Mouse (Mus musculus) kidney, adult 18-20 months (tissue): ENCODE measurements at regions not wholly inside any gene's neighbourhood (a gene's known extent, or its start where the extent isn't known, plus 50 kb on each side); places are given as distances from the start of the nearest gene placed in this dataset.

Experiments used
- DNase-seq: peaks from one replicate; pipeline ENCODE4 v3.0.0; 2021

DNA sequence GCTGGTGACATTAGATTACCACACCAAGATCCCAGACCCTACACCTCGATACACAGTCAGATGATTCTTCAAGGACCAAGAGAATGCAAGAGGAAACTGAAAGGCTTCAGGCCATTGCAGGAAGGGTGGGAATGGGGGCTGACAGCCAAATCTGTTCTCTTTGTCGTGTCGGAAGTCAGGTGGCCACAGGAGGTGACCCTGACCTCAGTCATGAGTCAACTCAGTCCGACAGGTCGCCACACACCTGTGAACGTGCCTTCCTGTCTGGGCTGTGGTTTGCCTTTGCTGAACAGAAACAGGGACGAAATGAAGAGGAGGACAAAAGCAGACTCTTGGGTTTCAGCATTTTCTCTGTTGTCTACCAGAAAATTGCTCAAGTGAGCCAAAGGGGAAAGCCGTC, 318.3 kb upstream of the Gm26657 start:
- no peak for DNase-seq

DNA sequence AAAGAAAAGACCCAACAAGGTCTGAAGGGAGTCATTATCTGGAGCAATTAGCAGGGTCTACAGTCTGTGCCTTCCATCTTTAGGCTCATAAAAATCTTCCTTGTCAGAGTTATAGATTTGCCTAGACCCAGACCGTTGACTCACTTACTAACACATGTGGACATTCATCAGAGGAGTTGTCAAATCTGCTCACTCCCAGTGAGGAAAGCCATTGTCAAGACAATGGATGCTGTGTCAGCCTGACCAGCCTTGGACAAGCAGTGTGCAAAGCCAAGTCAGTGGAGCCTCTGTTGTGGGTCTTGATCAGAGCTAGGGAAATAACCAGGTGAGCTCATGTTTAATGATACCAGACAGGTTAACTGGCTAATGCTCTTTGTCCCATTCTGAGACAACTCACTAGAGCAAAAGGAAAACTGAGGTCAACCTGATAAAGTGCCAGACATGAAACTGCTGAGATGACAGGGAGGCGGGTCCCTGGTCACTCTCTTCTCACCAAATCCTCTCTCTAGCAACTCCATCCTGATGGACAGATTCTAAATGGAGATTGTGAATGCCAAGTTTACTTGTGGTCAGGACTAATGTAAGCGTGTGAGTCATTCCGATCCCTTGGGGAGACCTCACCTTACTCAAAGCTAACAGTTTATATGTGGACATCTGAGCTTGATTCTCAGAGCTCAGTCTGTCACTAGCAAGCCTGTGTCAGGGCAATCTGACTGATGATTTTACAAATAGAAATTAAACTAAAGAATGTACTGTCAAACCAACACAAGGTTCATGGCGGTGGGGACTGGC, 320.6 kb upstream of the Gm26657 start:
- no peak for DNase-seq

DNA sequence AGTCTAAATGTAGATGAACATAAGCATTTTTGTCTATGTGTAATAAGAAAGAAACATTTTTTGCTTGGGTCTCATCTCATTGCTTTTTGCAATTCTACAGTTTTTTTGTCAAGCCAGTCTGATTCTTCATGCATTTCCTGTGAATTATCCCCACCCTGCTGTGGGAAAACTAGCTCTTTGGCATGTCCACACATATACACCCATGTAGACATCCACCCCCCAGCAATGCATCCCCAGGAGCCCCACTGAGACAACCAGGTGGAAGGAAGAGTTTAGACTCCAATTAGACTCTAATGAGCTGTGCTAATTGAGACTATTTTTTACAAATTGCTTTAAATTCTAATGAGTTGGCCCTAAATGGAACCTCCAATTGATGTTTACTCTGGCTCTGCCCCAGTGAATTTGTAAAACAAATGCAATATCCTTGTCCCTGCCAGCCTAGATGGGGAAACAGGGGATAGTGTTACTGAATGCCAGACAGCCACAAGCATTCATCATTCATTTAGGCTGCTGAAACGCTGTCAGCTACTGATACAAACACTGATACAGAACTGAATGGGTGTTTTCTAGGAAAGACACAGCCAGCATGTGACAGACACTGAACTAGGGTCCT, 328.7 kb upstream of the Gm26657 start:
- DNase-seq: no peak

DNA sequence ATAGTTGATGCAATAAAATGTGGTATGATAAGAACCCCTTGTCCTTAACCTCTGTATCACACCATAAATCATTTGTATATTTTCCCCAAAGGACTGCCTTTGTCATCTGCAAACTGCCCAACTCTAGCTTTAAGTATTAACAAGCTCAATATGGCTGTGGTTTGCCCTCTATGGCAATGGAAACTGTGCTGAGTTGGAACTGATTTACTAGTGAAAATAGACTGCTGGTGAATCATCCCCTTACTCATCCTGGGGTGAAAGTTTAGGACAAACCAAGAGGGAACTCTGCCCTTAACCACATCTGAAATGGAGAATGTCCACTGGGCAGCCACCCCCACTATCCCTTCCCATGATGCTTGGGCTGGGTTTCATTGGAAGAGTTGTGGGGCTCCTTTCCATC, 346.1 kb upstream of the Gm26657 start:
- no peak for DNase-seq

DNA sequence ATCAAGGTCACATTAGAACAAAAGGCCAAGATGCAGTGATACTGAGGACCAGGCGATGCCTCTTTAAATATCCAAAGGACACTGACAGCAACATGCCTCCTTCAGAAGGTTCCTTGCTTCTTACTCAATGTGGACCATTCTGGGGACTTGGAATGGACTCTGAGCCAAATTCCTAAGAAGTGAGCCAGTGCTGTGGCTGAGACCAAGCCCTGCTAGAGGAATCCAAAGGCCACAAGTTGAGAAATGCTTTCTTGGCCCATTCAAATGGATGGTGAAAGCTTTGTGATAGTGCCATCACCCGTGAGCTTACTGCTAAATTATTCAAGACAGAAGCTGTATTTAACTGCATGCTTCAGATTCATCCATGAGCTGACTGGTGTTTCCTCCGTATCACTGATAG, 352.8 kb upstream of the Gm26657 start:
- DNase-seq: no peak

DNA sequence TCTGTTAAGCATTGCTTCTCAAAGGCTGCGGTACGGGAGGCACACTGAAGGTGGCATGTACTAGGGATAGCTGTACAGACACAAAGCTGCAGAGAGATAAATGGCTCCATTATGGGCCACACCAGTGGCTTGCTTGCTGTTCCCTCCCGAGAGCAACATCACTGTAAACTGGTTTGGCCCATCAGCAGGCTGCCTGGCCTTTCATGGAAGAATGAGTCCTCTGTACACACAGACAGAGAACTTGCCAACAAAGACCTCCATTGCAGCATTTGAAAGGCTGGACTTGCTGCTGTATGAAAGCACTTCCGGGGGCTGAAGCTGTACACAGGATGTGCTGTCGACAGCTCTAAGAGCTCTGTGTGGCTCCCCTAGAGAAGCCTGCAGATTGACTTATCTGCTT, 364.1 kb upstream of the Gm26657 start:
- DNase-seq: no peak

DNA sequence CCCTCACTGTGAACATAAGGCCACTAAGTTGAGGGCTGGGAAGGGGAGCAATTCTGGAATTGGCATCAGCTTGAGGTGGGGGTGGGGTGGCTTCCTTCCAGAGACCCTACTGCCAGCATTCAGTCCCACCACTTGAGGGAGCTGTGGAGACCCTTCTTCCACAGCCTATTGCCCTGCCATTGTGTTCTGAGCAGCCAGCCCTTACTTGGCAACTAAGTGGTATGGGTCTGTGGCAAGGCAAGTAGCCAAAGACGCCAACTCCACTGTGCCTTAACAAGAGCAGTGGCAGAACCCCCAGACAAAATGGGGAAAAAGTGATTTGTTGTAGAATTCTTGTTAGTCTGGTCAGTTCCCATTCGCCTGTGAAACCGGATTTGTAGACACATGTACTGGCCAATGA, 365.4 kb upstream of the Gm26657 start:
- DNase-seq: no peak

DNA sequence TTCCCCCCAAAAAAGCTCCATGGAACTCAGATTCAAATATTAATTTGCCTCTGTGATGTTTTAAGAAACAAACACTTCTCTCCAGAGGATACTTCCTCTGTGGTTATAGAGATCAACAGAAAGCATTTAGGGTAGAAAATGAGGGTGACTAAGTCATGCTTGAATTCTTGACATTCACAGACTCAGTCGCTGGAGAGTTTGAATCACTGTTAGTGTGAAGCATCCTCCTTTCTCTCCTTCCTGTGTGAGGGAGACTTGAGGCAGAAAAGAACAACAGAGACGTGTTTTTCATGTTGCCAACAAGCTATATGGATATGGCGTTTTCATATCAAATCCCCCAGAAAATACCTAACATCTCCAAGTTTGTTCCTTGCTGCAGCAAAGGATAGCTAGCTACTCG, 366.1 kb upstream of the Gm26657 start:
- DNase-seq: no peak

DNA sequence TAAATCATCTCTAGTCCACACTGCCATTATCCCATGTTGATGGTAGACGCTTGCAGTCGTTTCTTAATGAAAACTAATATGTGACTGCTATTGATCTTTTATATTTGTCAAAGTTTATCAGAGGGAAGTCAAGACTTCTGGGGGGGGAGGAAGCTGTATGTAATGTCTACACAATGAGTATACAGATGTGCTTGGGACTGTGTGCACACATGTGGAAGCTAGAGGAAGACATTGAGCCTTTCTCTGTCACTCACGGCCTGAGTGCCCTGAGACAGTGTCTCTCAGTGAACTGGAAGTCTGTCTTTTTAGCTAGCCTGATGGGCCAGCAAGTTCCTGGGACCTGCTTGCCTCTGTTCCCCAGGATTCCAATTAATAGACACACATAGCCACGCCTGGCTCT, 366.7 kb upstream of the Gm26657 start:
- no peak for DNase-seq

DNA sequence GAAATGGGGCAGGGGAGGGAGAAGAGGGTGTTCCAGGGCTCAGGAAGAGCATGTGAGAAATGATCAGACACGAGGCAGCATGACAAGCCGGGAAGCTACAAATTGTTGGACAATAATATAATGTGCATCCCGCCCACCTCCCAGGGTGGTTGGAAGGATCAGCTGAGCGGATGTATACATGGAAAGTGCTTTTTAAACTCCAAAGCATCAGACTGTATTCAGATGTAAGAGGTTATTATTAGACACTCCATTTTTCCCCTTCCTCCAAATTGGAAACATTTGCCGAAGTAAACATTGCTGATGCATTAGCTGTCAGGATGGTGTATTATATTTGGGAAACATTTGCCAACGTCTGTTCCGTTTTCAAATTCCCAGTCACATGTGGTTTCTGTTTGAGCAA, 367.2 kb upstream of the Gm26657 start:
- DNase-seq: no peak

DNA sequence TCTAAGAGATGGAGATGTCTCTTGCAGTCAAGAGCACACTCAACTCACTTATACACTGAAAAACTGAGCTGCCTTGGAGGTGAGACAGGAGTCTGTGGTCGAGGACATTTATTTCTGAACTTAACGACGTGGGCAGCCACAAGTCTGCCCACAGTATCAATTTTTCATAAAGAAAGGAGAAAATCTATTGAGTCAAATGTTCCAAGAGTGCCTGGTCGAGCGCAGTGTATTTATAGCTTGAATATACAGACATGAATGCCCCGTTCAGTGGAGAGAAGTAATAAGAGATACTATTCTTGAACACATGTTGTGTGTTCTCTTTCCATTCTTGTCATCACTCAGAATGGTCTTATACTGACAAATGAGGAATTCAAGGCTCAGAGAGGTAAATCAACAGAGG, 375.3 kb upstream of the Gm26657 start:
- DNase-seq: no peak

DNA sequence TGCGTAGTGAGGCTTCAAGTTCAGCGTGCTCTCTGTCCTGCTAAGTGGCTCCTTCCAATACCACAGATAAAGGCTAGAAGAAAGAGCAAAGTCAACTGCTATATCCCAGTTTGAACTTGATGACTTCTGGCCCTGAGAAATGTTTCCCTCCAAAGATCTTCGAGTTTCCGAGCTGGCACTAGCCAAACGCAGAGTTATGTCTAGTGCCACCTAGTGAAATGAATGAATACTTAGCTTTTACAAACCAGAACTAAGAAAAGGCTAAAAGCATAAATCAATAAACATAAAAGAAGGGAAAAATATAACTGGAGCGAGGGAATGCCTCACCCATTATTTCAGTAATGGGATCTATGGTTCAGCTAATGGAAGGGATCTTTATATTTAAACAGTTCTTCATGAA, 377.7 kb upstream of the Gm26657 start:
- DNase-seq: no peak

DNA sequence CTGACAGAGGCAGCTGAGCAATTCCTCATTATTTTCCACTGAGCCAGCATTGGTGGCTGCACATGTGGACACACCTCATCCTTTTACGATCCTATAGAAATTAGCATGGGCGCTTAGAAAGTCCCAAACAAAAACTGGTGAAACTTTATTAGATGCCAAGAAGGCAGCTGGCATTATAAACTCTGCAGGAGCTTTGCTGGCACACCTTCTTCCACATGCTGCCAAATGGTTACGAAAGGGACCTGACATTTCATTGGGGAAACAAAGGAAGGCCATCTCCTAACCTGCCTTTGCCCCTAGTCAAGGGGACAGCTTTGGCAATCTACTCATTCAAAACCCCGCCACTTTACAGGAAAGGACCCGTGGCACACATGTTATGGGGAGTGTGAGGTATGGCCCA, 390.7 kb upstream of the Gm26657 start:
- DNase-seq: no peak

DNA sequence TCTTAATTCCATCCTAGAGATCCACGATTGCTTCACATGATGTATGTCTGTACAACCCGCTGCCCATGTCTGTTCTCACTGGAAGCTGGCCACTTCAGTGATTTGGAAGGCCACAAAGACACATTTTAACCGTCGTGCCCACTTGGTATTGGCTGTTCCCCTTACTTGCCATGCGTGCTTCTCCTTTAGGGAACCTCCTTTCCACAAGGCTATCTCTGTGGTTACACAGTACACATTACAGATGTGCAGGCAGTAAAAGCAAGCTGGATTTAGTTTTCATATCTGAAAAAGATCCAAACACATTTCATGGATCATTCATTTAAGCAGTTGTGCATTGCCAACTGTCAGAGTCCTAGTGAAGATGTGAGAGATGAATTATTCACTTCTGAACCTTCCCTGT, 414.7 kb upstream of the Gm26657 start:
- no peak for DNase-seq

DNA sequence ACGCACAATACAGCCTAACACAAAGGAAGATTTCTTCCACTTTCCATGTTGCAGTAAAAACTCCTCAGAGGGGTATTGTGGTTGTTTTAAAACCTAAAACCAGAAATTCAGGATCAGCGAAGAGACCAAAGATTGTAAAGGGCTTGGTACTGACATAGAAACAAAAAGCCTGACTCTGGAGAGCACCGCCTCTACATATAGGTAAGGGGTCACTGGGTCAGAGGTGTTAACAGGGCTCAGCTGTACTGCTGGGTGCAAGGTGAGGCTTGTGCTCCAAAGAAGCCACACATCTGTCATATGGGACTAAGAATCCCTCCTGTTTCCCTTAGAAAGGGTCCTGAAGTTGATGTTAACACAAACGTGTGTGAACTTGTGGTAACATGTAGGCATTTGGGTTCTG, 420.7 kb upstream of the Gm26657 start:
- no peak for DNase-seq

DNA sequence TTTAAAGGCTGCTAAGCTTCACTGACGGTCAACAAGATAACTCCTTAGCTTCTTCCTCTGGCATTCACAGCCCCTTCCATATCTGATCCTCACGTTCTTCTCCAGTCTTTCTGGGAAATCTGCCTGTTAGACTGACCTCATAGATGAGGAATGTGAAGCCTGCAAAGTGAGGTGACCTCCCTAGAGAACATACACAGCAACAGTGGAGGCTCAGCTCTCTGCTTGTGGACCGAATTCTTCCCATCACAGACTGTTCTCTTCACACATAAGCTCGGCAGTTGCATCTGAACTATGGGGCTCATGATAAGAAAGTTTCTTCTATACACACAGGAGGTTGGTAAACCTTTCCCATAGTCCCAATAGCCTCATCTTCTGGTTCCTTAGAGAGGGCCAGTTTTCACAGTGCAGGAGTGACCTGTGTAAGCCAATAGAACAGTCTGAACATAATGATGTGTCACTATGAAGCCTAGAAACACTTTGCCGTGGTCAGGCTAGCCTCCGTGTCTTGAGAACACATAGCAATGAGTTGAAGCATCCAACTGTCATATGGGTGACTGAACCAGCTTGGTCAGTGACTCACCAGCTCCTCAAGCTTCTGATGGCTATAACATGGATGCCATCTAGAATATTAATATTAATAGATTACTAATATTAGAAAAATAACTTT, 434.1 kb upstream of the Gm26657 start:
- DNase-seq: no peak

DNA sequence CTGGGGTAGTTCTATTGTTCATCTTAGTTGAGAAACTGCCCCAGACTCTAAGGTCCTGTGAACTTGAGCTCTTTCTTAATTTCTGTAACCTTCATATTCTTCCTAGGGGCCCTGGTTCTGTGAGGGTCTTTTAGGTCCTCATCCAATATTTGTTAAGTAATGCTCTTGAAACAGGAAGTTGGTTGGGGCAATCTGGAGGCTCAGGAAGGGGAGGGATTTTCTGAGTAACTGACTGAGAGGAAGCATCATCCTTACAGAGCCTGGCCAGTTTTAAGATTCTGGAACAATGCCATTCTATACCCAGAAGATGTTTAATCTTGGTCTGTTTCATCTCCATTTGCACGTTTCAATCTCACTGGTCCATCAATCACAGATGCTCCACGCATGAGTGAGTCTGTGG, 435.6 kb upstream of the Gm26657 start:
- DNase-seq: no peak

DNA sequence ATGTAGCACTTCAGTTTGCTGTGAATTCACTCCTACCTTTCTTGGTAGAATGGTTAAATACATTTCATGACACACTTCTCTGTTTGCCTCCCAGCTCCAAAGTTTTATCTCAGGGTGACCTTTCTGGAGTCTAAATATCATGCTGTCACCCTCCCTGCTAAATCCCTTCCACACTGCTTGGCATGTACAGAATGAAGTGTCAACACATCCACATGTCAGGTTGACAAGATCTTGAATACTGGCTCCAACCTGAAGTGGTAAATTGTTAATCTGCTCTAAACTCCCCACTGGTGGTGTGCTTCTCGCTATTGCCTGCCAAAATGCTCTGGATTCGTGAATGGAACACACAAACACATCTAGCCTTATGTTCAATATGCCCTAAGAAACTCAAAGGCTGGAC, 451.9 kb upstream of the Gm26657 start:
- no peak for DNase-seq

DNA sequence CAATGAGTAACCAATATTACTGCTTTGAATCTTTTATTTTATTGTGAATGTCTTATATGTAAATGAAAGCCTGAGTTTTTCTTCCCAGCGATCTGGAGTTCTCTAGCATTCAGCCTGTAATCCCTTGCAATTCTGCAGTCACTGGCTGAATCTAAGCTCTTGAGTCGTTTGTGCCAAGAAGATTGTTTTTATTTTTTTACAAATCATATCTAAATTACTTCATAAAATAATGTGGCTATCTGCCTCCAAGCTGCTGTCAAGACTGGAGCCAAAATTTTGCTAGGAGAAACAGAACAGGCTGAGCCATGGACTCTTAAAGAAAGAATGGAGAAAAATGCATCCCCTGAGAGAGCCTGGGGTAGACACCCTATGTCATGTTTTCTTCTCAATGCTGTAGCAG, 455.4 kb upstream of the Gm26657 start:
- DNase-seq: no peak

DNA sequence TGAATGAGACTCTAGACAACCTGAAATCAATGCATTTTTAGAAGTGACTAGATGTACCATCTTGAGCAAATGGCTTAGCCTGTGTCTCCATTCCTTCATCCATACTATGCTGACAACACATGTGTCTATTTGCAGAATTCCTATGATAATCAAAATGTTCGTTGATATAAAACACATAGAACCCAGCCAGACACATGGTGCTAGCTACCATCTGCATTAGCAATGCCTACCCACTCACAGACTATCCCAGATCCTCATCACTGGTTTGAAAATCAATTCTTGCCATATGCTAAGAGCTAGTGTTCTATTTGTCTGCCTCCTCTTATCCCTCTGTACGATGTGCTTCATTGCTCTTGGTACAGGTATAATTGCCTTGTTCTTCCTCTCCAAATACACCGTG, 464.0 kb upstream of the Gm26657 start:
- no peak for DNase-seq

DNA sequence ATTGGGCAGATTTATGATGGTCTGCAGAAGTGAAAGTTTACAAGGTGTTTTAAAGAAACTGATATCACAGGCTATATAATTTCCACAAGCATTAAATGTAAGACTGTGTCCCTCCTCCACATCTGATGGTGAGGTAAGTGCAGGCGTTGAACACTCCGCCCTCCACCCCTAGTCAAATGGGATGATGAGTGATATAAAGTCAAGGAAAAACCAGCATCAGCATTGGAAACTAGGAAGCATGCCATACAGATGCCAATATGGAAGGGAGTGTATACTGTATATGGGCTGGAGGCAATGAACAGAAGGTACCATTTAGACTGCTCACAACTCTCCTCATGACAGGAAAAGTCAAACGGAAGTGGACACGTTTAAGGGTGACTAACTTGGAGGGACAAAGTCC, 468.5 kb upstream of the Gm26657 start:
- no peak for DNase-seq

DNA sequence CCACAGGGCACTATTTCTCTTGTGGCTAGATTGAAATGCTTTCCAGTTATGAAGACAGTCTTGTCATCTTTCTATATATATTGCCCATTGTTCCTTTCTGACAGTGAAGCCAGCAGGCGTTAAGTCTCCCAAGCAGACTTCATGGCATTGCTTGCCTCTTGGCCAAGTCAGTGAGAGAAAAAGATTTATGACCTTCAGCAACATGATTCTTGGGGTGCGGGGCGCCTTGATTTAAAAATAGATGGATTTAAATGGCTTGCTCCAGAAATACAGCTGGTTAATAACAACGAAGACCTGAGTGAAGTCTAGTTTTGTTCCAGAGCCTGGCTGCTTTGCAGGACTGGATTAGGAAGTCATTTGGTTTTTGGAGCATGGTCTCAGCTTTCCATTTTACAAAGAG, 475.2 kb upstream of the Gm26657 start:
- no peak for DNase-seq

DNA sequence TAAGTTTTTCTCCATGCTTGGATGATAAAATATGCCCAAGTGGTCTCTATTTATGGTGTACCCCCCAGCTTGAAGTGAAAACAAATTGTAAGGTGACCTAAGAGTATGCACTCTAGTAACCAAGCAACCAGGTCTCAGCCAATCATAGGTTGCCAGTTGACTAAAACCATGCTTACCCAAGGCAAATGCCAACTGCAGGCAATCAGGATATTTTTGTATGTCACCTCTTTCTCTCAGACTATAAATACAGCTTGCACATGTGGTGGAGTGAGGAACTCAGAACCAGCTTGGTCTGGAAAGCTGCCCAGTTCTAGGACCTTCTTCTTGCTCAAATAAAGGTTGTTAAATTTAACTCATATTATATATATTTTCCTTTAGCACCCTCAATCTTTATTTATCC, 476.0 kb upstream of the Gm26657 start:
- DNase-seq: no peak

DNA sequence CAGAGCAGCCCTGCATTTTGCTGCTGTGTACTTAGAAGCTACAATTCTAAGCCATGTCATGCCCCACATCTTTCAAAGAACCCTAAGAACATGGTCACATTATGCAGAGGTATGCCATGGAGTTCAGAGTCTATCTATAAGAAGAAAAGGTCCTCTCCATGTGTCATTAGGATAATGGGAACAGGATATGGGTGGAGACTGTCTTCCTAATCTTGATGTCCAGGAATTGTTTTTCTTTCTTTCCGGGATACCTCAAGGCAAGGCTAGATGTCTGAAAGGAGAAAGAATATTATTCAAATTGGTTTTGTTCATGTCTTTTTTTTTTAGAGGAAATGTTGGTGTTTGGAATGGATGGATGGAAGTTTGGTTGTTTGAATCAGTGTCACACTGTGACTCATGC, 477.3 kb upstream of the Gm26657 start:
- DNase-seq: no peak

DNA sequence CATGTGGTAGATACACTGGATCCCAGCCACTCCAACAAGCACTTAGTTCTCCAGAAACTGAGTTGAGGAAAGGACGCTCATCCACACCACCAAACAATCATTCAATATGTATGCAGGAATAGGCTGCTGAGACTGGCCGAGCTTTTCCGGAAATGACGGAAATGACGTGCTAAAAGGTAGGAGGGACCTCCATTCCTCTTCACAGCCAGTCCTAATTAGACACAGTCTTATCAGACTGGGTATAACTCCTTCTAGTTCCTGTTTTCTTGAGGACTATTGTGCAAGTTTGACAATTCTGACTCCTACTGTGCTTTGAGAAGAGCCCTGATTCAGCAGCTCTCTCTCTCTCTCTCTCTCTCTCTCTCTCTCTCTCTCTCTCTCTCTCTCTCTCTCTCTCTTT, 477.9 kb upstream of the Gm26657 start:
- no peak for DNase-seq
